ENCODE assay signal across 8 mouse cellular contexts in genomic region chr17:25984556-25985305, GRCm38 (mm10). TPM values are rescaled to one million over a fixed set of nuclear protein-coding genes. Genes with fewer than 3 reads are reported as not detected.
DNase-seq lines count a peak whose midpoint lies in the region; ATAC-seq and TF ChIP-seq lines count a peak whose summit lies in the region.

No protein-coding gene starts in this region.

- DNase-seq in lung, embryonic 14.5 days = peak; percentile 16
- no peak for DNase-seq in lung, postnatal 4 days
- no peak for DNase-seq in hindbrain, embryonic 11.5 days (ENCODE audit: low spot score)
- no peak for DNase-seq in adrenal gland, postnatal 14 days
- no peak for DNase-seq in right cerebral cortex, postnatal 25 days
- no peak for DNase-seq in spleen, adult 12 weeks (ENCODE audit: low spot score)

- peak overlapping the region; percentile 62; the same call in 1 of the 2 replicates for H3K27ac ChIP-seq in lung, embryonic 14.5 days (ENCODE audit: low read depth)
- H3K27ac ChIP-seq in brown adipose tissue, adult 24 weeks (replicated peaks; ENCODE audit: low read depth, low read length) = peak overlapping the region; percentile 29; the same call in 1 of the 2 replicates
- peak overlapping the region; percentile 85 for H3K27ac ChIP-seq in hindbrain, embryonic 11.5 days (ENCODE audit: low read depth, low read length)

- TF ChIP-seq CTCF in lung, embryonic 14.5 days (IDR thresholded peaks at IDR 0.05; ENCODE audit: low read depth) = no peak

- ATAC-seq in lung, embryonic 14.5 days (ENCODE audit: insufficient read depth) = no peak
- no peak for ATAC-seq in hindbrain, embryonic 11.5 days (ENCODE audit: low FRiP score)
- ATAC-seq in megakaryocyte progenitor cell, adult 5-6 weeks (replicated peaks; ENCODE audit: poor library complexity) = peak; percentile 7; the same call in 1 of the 2 replicates

- peak overlapping the region; percentile 88 for H3K9ac ChIP-seq in lung, embryonic 14.5 days
- H3K9ac ChIP-seq in hindbrain, embryonic 11.5 days (ENCODE audit: low read depth, low read length) = peak overlapping the region; percentile 94

- peak overlapping the region; percentile 88 for H3K4me2 ChIP-seq in lung, embryonic 14.5 days
- H3K4me2 ChIP-seq in hindbrain, embryonic 11.5 days (replicated peaks; ENCODE audit: low read depth, low read length) = peak overlapping the region; percentile 87

- H3K27me3 ChIP-seq in lung, embryonic 14.5 days (ENCODE audit: insufficient read depth, low read length) = no peaks in the 10 kb centered on the region
- H3K27me3 ChIP-seq in hindbrain, embryonic 11.5 days (ENCODE audit: control insufficient read depth, insufficient read depth, low read length) = no peaks in the 10 kb centered on the region

- 9% methylated on average over 17 of the region's 17 CpGs for WGBS in lung, embryonic 14.5 days
- WGBS in hindbrain, embryonic 11.5 days = 14% methylated on average over 17 of the region's 17 CpGs

- H3K36me3 ChIP-seq in lung, embryonic 14.5 days (ENCODE audit: insufficient read depth) = peaks cover 9% of the 10 kb centered on the region; the same call in 1 of the 2 replicates
- no peaks in the 10 kb centered on the region for H3K36me3 ChIP-seq in hindbrain, embryonic 11.5 days (ENCODE audit: control insufficient read depth, insufficient read depth, low read length)

- peak overlapping the region; percentile 95 for H3K4me3 ChIP-seq in lung, embryonic 14.5 days (ENCODE audit: low read depth, low read length)
- H3K4me3 ChIP-seq in brown adipose tissue, adult 24 weeks (ENCODE audit: insufficient read depth, low read depth, low read length) = peak overlapping the region; percentile 82
- peak overlapping the region; percentile 83 for H3K4me3 ChIP-seq in hindbrain, embryonic 11.5 days (ENCODE audit: low read depth, low read length)

- H3K9me3 ChIP-seq in lung, embryonic 14.5 days (ENCODE audit: low read depth, low read length) = no peaks in the 10 kb centered on the region
- no peaks in the 10 kb centered on the region for H3K9me3 ChIP-seq in hindbrain, embryonic 11.5 days (ENCODE audit: control insufficient read depth, low read length)

- H3K4me1 ChIP-seq in lung, embryonic 14.5 days (ENCODE audit: insufficient read depth) = 0 out of 2 replicates have a peak, but pooled peaks cover 6% of the 10 kb centered on the region
- peaks cover 8% of the 10 kb centered on the region; the same call in 1 of the 2 replicates for H3K4me1 ChIP-seq in brown adipose tissue, adult 24 weeks (ENCODE audit: control insufficient read depth, insufficient read depth, insufficient read length, low read length)
- H3K4me1 ChIP-seq in hindbrain, embryonic 11.5 days (replicated peaks; ENCODE audit: control insufficient read depth, insufficient read depth, low read length) = 0 out of 2 replicates have a peak, but pooled peaks cover 2% of the 10 kb centered on the region

RNA-seq across cellular contexts. Expression of gene Capn15, which starts 0.9 kb away (rescaled TPM):
- 26.7 and 30.5 TPM in 2 replicates for polyA plus RNA-seq in lung, embryonic 14.5 days (2014; fragmentation: Nextera tagmentation; extraction: Ambion mirVana)
- polyA plus RNA-seq in brown adipose tissue, adult 24 weeks (2012; ENCODE audit: insufficient read depth, insufficient read length, missing spikeins) = 4.7 and 5.6 TPM in 2 replicates
- polyA plus RNA-seq in hindbrain, embryonic 11.5 days (2014; fragmentation: Nextera tagmentation; extraction: Ambion mirVana) = 19.5 and 20.3 TPM in 2 replicates
- total RNA-seq in megakaryocyte progenitor cell, adult 5-6 weeks (2015) = 8.6 and 11.2 TPM in 2 replicates
- 2.4 and 3.3 TPM in 2 replicates for total RNA-seq in megakaryocyte progenitor cell, adult 5-6 weeks (2017)
- 18.8 and 23.8 TPM in 2 replicates for total RNA-seq in adrenal gland, postnatal 14 days (2021)

RNA-seq across cellular contexts. Expression of gene A930017K11Rik, which starts 32.4 kb away (rescaled TPM):
- polyA plus RNA-seq in lung, embryonic 14.5 days (2014; fragmentation: Nextera tagmentation; extraction: Ambion mirVana) = 0.16 and 0.26 TPM in 2 replicates
- polyA plus RNA-seq in brown adipose tissue, adult 24 weeks (2012; ENCODE audit: insufficient read depth, insufficient read length, missing spikeins) = not detected in 2 replicates
- 0.18 and 0.19 TPM in 2 replicates for polyA plus RNA-seq in hindbrain, embryonic 11.5 days (2014; fragmentation: Nextera tagmentation; extraction: Ambion mirVana)
- not detected in 2 replicates for total RNA-seq in megakaryocyte progenitor cell, adult 5-6 weeks (2015)
- not detected in 2 replicates for total RNA-seq in megakaryocyte progenitor cell, adult 5-6 weeks (2017)
- not detected in 2 replicates for total RNA-seq in adrenal gland, postnatal 14 days (2021)

RNA-seq across cellular contexts. Expression of gene Nhlrc4, which starts 40.0 kb away (rescaled TPM):
- not detected in 2 replicates for polyA plus RNA-seq in lung, embryonic 14.5 days (2014; fragmentation: Nextera tagmentation; extraction: Ambion mirVana)
- not detected in 2 replicates for polyA plus RNA-seq in brown adipose tissue, adult 24 weeks (2012; ENCODE audit: insufficient read depth, insufficient read length, missing spikeins)
- 0.15 and 0.27 TPM in 2 replicates for polyA plus RNA-seq in hindbrain, embryonic 11.5 days (2014; fragmentation: Nextera tagmentation; extraction: Ambion mirVana)
- not detected in 2 replicates for total RNA-seq in megakaryocyte progenitor cell, adult 5-6 weeks (2015)
- total RNA-seq in megakaryocyte progenitor cell, adult 5-6 weeks (2017) = not detected in 2 replicates
- total RNA-seq in adrenal gland, postnatal 14 days (2021) = 0.15 TPM in 1 of 2 replicates, not detected in the other

RNA-seq across cellular contexts. Expression of gene Pigq, which starts 40.0 kb away (rescaled TPM):
- polyA plus RNA-seq in lung, embryonic 14.5 days (2014; fragmentation: Nextera tagmentation; extraction: Ambion mirVana) = 65.9 and 69.0 TPM in 2 replicates
- polyA plus RNA-seq in brown adipose tissue, adult 24 weeks (2012; ENCODE audit: insufficient read depth, insufficient read length, missing spikeins) = 65.6 and 109 TPM in 2 replicates
- 45.4 and 47.4 TPM in 2 replicates for polyA plus RNA-seq in hindbrain, embryonic 11.5 days (2014; fragmentation: Nextera tagmentation; extraction: Ambion mirVana)
- total RNA-seq in megakaryocyte progenitor cell, adult 5-6 weeks (2015) = 53.3 and 56.3 TPM in 2 replicates
- total RNA-seq in megakaryocyte progenitor cell, adult 5-6 weeks (2017) = 41.6 and 41.8 TPM in 2 replicates
- 112 and 122 TPM in 2 replicates for total RNA-seq in adrenal gland, postnatal 14 days (2021)

Comparison
In these comparisons a context has a peak if more than half of its experiments do, and no peak if none do; other contexts are left out.
1. H3K27ac ChIP-seq: peak in every context shown above with its lines; median percentile 85 in hindbrain, embryonic 11.5 days; 62 in lung, embryonic 14.5 days; 29 in brown adipose tissue, adult 24 weeks.